Mouse (Mus musculus): Measurements from ENCODE around the gene Car8. TPM values are rescaled to one million over a fixed set of nuclear protein-coding genes. Genes with fewer than 3 reads are reported as not detected.

Car8 gene
- 12.8 and 14.0 TPM in 2 replicates for polyA plus RNA-seq (2015; fragmentation: Nextera tagmentation; extraction: Ambion mirVana)

DNA sequence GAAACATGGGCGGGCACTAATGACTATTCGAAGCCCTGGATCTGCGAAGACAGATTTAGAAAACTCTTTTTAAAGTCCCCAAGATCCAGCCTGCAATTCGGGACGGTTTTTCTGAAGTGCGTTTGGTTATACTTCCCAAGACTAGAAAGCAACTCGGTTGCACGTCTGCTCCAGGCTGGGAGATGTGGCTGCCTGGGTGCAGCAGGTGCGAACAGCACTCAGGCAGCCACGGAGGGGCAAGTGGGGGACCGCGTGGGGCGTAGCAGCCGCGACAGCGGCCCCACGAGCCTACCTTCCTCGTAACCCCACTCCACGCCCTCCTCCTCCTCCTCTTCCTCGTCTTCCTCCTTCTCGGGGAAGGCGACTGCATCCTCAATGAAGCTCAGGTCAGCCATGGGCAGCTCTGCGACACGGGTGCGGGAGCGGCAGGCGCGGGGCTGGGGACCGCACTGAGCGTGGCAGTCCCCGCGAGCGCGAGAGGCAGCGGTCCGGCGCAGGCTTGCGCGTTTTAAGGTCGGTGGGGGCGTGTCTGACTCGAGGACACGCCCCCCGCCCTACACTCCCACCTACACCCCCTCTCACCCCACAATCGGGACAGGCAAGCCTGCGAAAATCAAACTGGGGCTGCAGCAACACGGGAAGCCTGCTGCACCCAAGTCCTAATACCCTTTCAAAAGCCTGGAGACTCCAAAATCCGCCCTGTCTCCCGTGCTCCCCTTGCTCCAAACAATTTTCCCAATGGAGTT, at the start of gene Car8:
Car8 (minus strand) TSS at position 482 of the 746 bp plus-strand sequence.
- H3K27ac ChIP-seq (ENCODE audit: low read length): 0 out of 2 replicates have a peak within 1 kb of the TSS, but pooled peaks have one; percentile 3
- no peaks in the 10 kb centered on the region for H3K36me3 ChIP-seq (ENCODE audit: control insufficient read depth, insufficient read depth, low read length)
- H3K4me1 ChIP-seq (ENCODE audit: control insufficient read depth, insufficient read depth, low read length): no peaks in the 10 kb centered on the region
- peak within 1 kb of the TSS; percentile 75 for H3K9ac ChIP-seq (ENCODE audit: low read depth, low read length)
- H3K27me3 ChIP-seq (ENCODE audit: control insufficient read depth, insufficient read depth, low read depth, low read length): no peaks in the 10 kb centered on the region
- H3K4me3 ChIP-seq (ENCODE audit: low read depth, low read length): peak within 1 kb of the TSS; percentile 68
- peak within 1 kb of the TSS; percentile 98 for H3K4me2 ChIP-seq (ENCODE audit: low read length)
- H3K9me3 ChIP-seq (replicated peaks; ENCODE audit: control insufficient read depth, low read length, poor library complexity, severe bottlenecking): no peaks in the 10 kb centered on the region
- WGBS: under 1% methylated on average over 48 of the region's 49 CpGs
- ATAC-seq: peak; percentile 94

DNA sequence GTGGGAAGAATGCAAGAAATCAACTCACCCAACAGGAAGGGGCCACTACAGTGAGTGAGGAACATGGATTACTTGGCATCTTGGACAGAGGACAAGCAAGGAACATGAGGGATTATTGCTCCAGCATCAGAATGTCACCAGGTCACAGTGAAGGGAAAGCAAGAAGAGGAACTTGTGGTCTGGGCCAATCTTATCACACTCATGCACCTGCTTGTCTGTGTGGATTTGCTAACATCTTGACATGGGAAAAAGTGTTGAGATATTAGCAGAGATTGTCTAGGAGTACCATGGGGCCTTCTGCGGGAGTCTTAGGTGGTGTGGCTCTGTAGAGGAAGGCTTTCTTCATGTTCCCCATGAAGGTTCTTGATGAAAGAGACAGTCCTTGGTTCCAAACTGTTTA, 46.1 kb upstream of the Car8 start:
- Histone ChIP-seq H3K27me3 (ENCODE audit: control insufficient read depth, insufficient read depth, low read depth, low read length) (no peaks in the 10 kb centered on the region), H3K4me2 (ENCODE audit: low read length) (no peak overlapping the region), H3K4me1 (ENCODE audit: control insufficient read depth, insufficient read depth, low read length) (no peaks in the 10 kb centered on the region), H3K9ac (ENCODE audit: low read depth, low read length) (no peak overlapping the region), H3K36me3 (ENCODE audit: control insufficient read depth, insufficient read depth, low read length) (no peaks in the 10 kb centered on the region), H3K27ac (ENCODE audit: low read length) (no peak overlapping the region), H3K9me3 (replicated peaks; ENCODE audit: control insufficient read depth, low read length, poor library complexity, severe bottlenecking) (no peaks in the 10 kb centered on the region), H3K4me3 (ENCODE audit: low read depth, low read length) (no peak overlapping the region)
- ATAC-seq: no peak
- 98% methylated on average over 1 of the region's 1 CpGs for WGBS

DNA sequence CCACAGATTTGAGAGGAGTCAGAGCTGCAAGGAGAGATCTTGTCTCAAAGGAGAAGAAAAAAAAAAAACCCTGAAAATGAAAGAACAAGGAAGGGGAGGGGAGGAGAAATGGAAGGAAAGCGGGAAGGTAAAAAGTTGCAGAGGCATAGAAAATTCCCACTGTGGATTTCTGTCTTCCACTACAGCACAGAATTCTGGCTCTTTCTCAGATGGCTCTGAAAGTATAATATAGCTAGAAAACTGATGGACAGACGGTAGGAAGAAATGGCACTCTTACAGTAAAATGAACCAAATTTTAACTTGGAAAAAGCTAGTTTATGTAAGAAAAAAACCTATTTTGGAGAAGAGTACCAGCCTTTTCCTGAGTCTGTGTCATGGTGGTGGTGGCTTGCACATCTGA, 39.3 kb upstream of the Car8 start:
- Histone ChIP-seq H3K27me3 (ENCODE audit: control insufficient read depth, insufficient read depth, low read depth, low read length) (no peaks in the 10 kb centered on the region), H3K9ac (ENCODE audit: low read depth, low read length) (no peak overlapping the region), H3K4me1 (ENCODE audit: control insufficient read depth, insufficient read depth, low read length) (no peaks in the 10 kb centered on the region), H3K4me3 (ENCODE audit: low read depth, low read length) (no peak overlapping the region), H3K36me3 (ENCODE audit: control insufficient read depth, insufficient read depth, low read length) (no peaks in the 10 kb centered on the region), H3K27ac (ENCODE audit: low read length) (no peak overlapping the region), H3K4me2 (ENCODE audit: low read length) (no peak overlapping the region), H3K9me3 (replicated peaks; ENCODE audit: control insufficient read depth, low read length, poor library complexity, severe bottlenecking) (no peaks in the 10 kb centered on the region)
- 95% methylated on average over 2 of the region's 2 CpGs for WGBS
- ATAC-seq: no peak

DNA sequence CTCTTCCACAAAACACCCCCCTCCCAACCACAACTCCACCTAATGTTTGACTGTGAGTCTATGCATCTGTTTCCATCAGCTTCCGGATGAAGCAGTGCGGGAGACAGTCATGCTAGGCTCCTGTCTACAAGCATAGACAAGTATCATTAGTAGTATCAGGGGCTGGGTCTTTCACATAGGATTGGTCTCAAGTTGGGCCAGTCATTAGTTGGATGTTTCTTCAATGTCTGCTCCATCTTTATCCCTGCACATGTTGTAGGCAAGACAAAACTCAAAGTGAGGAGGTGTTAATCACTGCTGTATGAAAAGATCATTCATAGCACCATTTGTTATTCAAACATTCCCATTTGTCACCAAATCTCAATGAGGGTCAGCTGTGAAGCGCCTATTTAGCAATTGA, 11.0 kb upstream of the Car8 start:
- H3K9me3 ChIP-seq (replicated peaks; ENCODE audit: control insufficient read depth, low read length, poor library complexity, severe bottlenecking): no peaks in the 10 kb centered on the region
- H3K27me3 ChIP-seq (ENCODE audit: control insufficient read depth, insufficient read depth, low read depth, low read length): no peaks in the 10 kb centered on the region
- ATAC-seq: no peak
- no peak overlapping the region for H3K4me3 ChIP-seq (ENCODE audit: low read depth, low read length)
- H3K4me1 ChIP-seq (ENCODE audit: control insufficient read depth, insufficient read depth, low read length): no peaks in the 10 kb centered on the region
- no peak overlapping the region for H3K4me2 ChIP-seq (ENCODE audit: low read length)
- no peaks in the 10 kb centered on the region for H3K36me3 ChIP-seq (ENCODE audit: control insufficient read depth, insufficient read depth, low read length)
- H3K9ac ChIP-seq (ENCODE audit: low read depth, low read length): no peak overlapping the region
- 79% methylated on average over 3 of the region's 3 CpGs for WGBS
- no peak overlapping the region for H3K27ac ChIP-seq (ENCODE audit: low read length)

DNA sequence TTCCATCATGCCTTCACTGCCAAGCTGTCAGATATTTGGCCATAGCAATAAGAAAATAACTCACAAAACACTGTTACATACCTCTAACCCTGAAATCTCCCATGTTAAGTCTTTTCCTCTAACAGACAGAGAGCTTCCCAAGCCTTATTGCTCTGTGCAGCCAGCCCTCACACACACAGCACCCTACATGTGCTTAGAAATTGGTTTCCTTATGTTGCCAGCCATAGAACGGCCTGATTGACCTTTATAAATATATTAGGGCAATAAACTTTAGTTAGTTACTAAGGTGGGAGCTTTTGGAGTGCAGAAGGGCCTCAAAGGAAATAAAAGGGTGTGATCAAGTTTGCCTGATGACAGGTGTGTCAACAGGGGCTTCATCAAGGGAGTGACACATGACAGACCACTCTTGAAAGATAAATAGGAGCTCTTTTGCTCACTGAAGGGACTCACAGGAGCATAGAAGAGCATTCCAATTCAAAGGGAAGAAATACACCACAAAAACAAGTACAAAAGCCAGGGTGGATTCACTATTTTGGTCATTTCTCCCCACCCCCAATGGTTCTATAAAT, 6.7 kb upstream of the Car8 start:
- no peak for ATAC-seq
- Histone ChIP-seq H3K4me3 (ENCODE audit: low read depth, low read length) (no peak overlapping the region), H3K4me2 (ENCODE audit: low read length) (no peak overlapping the region), H3K9me3 (replicated peaks; ENCODE audit: control insufficient read depth, low read length, poor library complexity, severe bottlenecking) (no peaks in the 10 kb centered on the region), H3K36me3 (ENCODE audit: control insufficient read depth, insufficient read depth, low read length) (no peaks in the 10 kb centered on the region), H3K4me1 (ENCODE audit: control insufficient read depth, insufficient read depth, low read length) (no peaks in the 10 kb centered on the region), H3K27me3 (ENCODE audit: control insufficient read depth, insufficient read depth, low read depth, low read length) (no peaks in the 10 kb centered on the region), H3K27ac (ENCODE audit: low read length) (no peak overlapping the region), H3K9ac (ENCODE audit: low read depth, low read length) (no peak overlapping the region)
- 86% methylated on average over 1 of the region's 1 CpGs for WGBS

DNA sequence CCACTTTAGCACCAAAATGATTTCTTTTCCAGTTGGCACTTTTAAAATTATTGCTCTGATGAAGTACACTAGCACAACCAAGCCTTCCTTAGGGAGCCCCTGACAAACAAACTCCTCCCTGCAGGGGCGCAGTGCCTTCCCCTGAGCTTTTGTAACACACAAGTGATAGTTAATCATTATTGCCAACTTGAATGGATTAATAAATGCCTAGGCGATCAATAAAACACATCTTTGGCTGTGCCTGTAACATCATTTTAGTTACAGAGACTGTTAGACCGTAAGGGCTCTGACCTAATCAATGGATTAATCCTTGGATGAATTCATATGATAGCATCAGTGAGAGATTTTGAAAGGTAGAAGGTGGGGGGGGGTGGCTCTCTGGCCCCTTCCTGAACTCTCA, 6.2 kb upstream of the Car8 start:
- Histone ChIP-seq H3K27ac (ENCODE audit: low read length) (no peak overlapping the region), H3K9me3 (replicated peaks; ENCODE audit: control insufficient read depth, low read length, poor library complexity, severe bottlenecking) (no peaks in the 10 kb centered on the region), H3K27me3 (ENCODE audit: control insufficient read depth, insufficient read depth, low read depth, low read length) (no peaks in the 10 kb centered on the region), H3K4me2 (ENCODE audit: low read length) (no peak overlapping the region), H3K9ac (ENCODE audit: low read depth, low read length) (no peak overlapping the region), H3K4me3 (ENCODE audit: low read depth, low read length) (no peak overlapping the region), H3K36me3 (ENCODE audit: control insufficient read depth, insufficient read depth, low read length) (no peaks in the 10 kb centered on the region), H3K4me1 (ENCODE audit: control insufficient read depth, insufficient read depth, low read length) (no peaks in the 10 kb centered on the region)
- no peak for ATAC-seq
- whole genome bisulfite sequencing: 89% methylated on average over 3 of the region's 3 CpGs

DNA sequence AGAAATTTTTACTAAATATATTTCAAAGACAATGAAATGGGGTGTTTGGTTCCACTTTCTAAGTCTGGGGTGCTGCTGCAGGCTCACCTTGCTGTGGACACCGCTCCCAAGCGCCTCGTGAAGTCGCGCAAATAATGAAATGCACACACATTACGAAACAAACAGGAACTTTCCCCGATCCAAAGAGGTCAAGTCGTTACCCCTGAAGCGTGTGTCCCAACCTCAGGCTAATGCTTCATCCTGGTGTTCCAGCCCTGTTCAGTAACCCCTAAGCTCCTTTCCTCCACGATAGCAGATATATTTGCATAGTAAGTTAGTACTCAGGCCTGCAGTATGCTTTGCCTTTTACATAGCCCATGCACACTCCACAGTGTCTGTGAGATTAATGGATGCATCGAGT, 858 bp upstream of the Car8 start:
- ATAC-seq: no peak
- no peak overlapping the region for H3K27ac ChIP-seq (ENCODE audit: low read length)
- H3K4me1 ChIP-seq (ENCODE audit: control insufficient read depth, insufficient read depth, low read length): no peaks in the 10 kb centered on the region
- 64% methylated on average over 11 of the region's 11 CpGs for WGBS
- H3K4me2 ChIP-seq (ENCODE audit: low read length): no peak overlapping the region
- H3K9ac ChIP-seq (ENCODE audit: low read depth, low read length): no peak overlapping the region
- H3K36me3 ChIP-seq (ENCODE audit: control insufficient read depth, insufficient read depth, low read length): no peaks in the 10 kb centered on the region
- H3K4me3 ChIP-seq (ENCODE audit: low read depth, low read length): no peak overlapping the region
- H3K9me3 ChIP-seq (replicated peaks; ENCODE audit: control insufficient read depth, low read length, poor library complexity, severe bottlenecking): no peaks in the 10 kb centered on the region
- H3K27me3 ChIP-seq (ENCODE audit: control insufficient read depth, insufficient read depth, low read depth, low read length): no peaks in the 10 kb centered on the region

DNA sequence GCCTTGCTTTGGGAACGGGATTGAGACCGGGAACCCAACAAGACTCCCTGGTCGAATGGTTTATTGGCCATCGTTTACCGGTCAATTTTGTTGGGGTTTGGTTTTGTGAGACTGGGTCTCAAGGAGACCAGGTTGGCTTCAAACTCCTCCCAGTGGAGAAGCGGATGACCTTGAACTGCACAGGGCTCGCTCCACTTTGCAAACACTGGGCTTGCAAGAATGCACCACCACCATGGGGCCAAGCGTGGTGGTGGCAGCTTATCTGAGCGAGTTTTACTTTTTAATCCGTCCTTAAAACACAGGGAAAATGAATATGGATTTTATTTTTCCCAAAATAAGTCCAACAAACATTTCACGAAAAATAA, 447 bp upstream of the Car8 start:
- H3K27me3 ChIP-seq (ENCODE audit: control insufficient read depth, insufficient read depth, low read depth, low read length): no peaks in the 10 kb centered on the region
- no peaks in the 10 kb centered on the region for H3K36me3 ChIP-seq (ENCODE audit: control insufficient read depth, insufficient read depth, low read length)
- ATAC-seq: peak; percentile 77
- H3K4me2 ChIP-seq (ENCODE audit: low read length): peak overlapping the region; percentile 98
- peak overlapping the region; percentile 68 for H3K4me3 ChIP-seq (ENCODE audit: low read depth, low read length)
- H3K9ac ChIP-seq (ENCODE audit: low read depth, low read length): peak overlapping the region; percentile 75
- no peak overlapping the region for H3K27ac ChIP-seq (ENCODE audit: low read length)
- H3K4me1 ChIP-seq (ENCODE audit: control insufficient read depth, insufficient read depth, low read length): no peaks in the 10 kb centered on the region
- H3K9me3 ChIP-seq (replicated peaks; ENCODE audit: control insufficient read depth, low read length, poor library complexity, severe bottlenecking): no peaks in the 10 kb centered on the region
- 13% methylated on average over 11 of the region's 11 CpGs for WGBS

DNA sequence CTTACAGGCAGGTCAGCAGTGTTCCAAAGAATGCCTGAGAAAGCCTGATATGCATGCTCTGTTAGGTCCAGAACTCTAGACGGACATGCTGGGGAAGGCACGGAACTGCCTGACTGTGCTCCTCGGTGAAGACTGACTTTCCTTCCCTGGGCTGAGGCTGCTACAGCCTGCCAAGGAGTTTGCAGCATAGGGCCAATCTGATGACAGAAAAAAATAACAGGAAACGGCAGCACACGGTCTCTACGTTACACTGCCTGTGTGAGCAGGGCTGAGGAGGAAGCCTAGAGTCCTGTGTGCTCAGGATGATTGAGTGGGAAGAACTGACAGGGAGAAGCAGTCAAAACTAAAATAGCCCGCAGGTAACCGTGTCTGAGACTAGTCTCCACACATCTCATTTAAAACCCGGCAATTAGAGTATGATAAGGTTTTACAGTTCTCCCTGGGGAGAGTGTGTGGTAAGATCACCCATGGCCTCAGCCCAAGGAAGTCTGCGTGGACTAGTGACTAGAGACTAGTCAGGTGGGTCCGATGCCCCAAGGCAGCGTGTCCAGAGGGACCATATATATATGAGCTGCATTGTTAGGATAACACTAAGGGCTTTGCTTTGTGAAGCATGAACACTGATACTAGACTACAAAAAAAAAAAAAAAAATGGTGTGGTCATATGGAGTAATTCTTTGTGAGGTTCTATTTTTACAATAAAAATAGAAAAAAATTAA, 6.3 kb downstream of the Car8 start:
- Histone ChIP-seq H3K9me3 (replicated peaks; ENCODE audit: control insufficient read depth, low read length, poor library complexity, severe bottlenecking) (no peaks in the 10 kb centered on the region), H3K4me3 (ENCODE audit: low read depth, low read length) (no peak overlapping the region), H3K27me3 (ENCODE audit: control insufficient read depth, insufficient read depth, low read depth, low read length) (no peaks in the 10 kb centered on the region), H3K27ac (ENCODE audit: low read length) (no peak overlapping the region), H3K9ac (ENCODE audit: low read depth, low read length) (no peak overlapping the region), H3K4me1 (ENCODE audit: control insufficient read depth, insufficient read depth, low read length) (no peaks in the 10 kb centered on the region), H3K36me3 (ENCODE audit: control insufficient read depth, insufficient read depth, low read length) (no peaks in the 10 kb centered on the region), H3K4me2 (ENCODE audit: low read length) (no peak overlapping the region)
- 71% methylated on average over 12 of the region's 12 CpGs for WGBS
- ATAC-seq: peak; percentile 25; the same call in 1 of the 2 replicates

All from midbrain, embryonic 16.5 days (tissue).